In the genomic region with DNA sequence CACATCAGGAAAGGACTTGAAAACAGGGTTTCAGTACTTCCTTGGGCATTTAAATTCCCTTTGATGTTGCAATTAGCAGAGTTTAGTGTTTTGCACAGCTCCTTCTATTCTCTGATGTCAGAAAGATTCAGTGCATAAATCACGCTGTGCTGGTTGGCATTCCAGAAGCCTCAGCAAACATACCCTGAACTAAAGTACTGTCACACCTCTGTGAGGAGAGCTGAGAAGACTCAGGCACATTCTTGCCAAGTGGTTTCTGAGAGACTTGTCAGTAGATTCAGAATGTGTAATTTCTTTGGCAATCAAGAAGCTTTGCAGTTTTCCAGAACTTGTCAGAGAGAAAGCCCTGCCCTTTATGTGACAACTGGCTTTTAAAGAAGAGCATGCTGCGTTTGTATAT, we compare ENCODE assay signal across 29 mouse cellular contexts.
DNase-seq lines count a peak whose midpoint lies in the region; ATAC-seq and TF ChIP-seq lines count a peak whose summit lies in the region.
"Had no signal": no experiment of that assay in that cellular context is flagged by ENCODE, and none has a peak within 500 bp of the region (broad histone marks: within the 10 kb centered on the region; RNA-seq: fewer than 3 reads in every experiment).

No protein-coding gene starts in this region.

- ATAC-seq in forebrain, embryonic 14.5 days = peak; percentile 62; the same call in 1 of the 2 replicates
- ATAC-seq in forebrain, embryonic 12.5 days (ENCODE audit: low FRiP score) = no peak
- no peak for ATAC-seq in kidney, embryonic 14.5 days (ENCODE audit: low FRiP score, low TSS enrichment)
- ATAC-seq: hindbrain, embryonic 16.5 days; intestine, embryonic 15.5 days had no signal

- intact Hi-C loops in left cerebral cortex, adult 2 months (cut with DNase I) = no loop called here

- H3K27ac ChIP-seq in forebrain, embryonic 14.5 days (ENCODE audit: low read depth, low read length) = no peak overlapping the region
- H3K27ac ChIP-seq in forebrain, embryonic 12.5 days = no peak overlapping the region
- H3K27ac ChIP-seq in left cerebral cortex, adult 2 months = no peak overlapping the region
- H3K27ac ChIP-seq in kidney, embryonic 14.5 days (ENCODE audit: low read depth, low read length) = no peak overlapping the region
- no peak overlapping the region for H3K27ac ChIP-seq in cerebellum, adult 2 months (ENCODE audit: insufficient read depth, low read length)
- H3K27ac ChIP-seq: embryonic facial prominence, embryonic 13.5 days; heart, embryonic 15.5 days; intestine, embryonic 15.5 days; limb, embryonic 10.5 days; limb, embryonic 15.5 days; liver, embryonic 13.5 days; stomach, embryonic 15.5 days had no signal

- H3K4me3 ChIP-seq in forebrain, embryonic 14.5 days (ENCODE audit: low read depth, low read length) = no peak overlapping the region
- H3K4me3 ChIP-seq in forebrain, embryonic 12.5 days (replicated peaks) = no peak overlapping the region
- no peak overlapping the region for H3K4me3 ChIP-seq in left cerebral cortex, adult 2 months
- no peak overlapping the region for H3K4me3 ChIP-seq in kidney, embryonic 14.5 days (ENCODE audit: low read length)
- H3K4me3 ChIP-seq in cerebellum, adult 2 months (replicated peaks; ENCODE audit: insufficient read depth, low read depth, low read length) = no peak overlapping the region
- H3K4me3 ChIP-seq: embryonic facial prominence, embryonic 13.5 days; heart, embryonic 15.5 days; intestine, embryonic 15.5 days; limb, embryonic 10.5 days; limb, embryonic 15.5 days; liver, embryonic 13.5 days; stomach, embryonic 15.5 days had no signal

- no peaks in the 10 kb centered on the region for H3K4me1 ChIP-seq in forebrain, embryonic 14.5 days (ENCODE audit: control insufficient read depth, insufficient read depth, low read length)
- no peaks in the 10 kb centered on the region for H3K4me1 ChIP-seq in forebrain, embryonic 12.5 days
- H3K4me1 ChIP-seq in kidney, embryonic 14.5 days (ENCODE audit: control insufficient read depth, insufficient read depth, low read length) = no peaks in the 10 kb centered on the region
- no peaks in the 10 kb centered on the region for H3K4me1 ChIP-seq in cerebellum, adult 2 months (ENCODE audit: control insufficient read depth, insufficient read depth, low read length)
- H3K4me1 ChIP-seq: embryonic facial prominence, embryonic 13.5 days; heart, embryonic 15.5 days; intestine, embryonic 15.5 days; limb, embryonic 10.5 days; limb, embryonic 15.5 days; liver, embryonic 13.5 days; stomach, embryonic 15.5 days had no signal

- no peaks in the 10 kb centered on the region for H3K36me3 ChIP-seq in forebrain, embryonic 14.5 days (ENCODE audit: control insufficient read depth, insufficient read depth, low read length)
- H3K36me3 ChIP-seq in forebrain, embryonic 12.5 days (replicated peaks) = no peaks in the 10 kb centered on the region
- no peaks in the 10 kb centered on the region for H3K36me3 ChIP-seq in kidney, embryonic 14.5 days (ENCODE audit: control insufficient read depth, insufficient read depth, low read length)
- H3K36me3 ChIP-seq: embryonic facial prominence, embryonic 13.5 days; G1E; heart, embryonic 15.5 days; intestine, embryonic 15.5 days; limb, embryonic 10.5 days; limb, embryonic 15.5 days; liver, embryonic 13.5 days; stomach, embryonic 15.5 days had no signal

- DNase-seq in forebrain, embryonic 14.5 days (ENCODE audit: low spot score) = peak; percentile 45
- DNase-seq in left cerebral cortex, adult 11 months (ENCODE audit: low spot score) = peak; percentile 10
- DNase-seq in left cerebral cortex, adult 2 months (ENCODE audit: extremely low spot score in 1 of 2, low spot score in 2 of 2) = no peak
- peak; percentile 11 for DNase-seq in R1 (ENCODE audit: low read depth, low spot score)
- peak; percentile 51 for DNase-seq in brain, embryonic 14.5 days (ENCODE audit: low read depth)
- DNase-seq in cerebellum, adult 2 months = no peak
- DNase-seq: adrenal gland, postnatal 25 days; cerebellum, adult 11 months; cerebellum, adult 9-11 months; embryo, embryonic 11 days; kidney, adult 2 months; kidney, postnatal 10 days; layer of hippocampus, postnatal 36 days; liver, embryonic 13.5 days; lung, adult 2 months; lung, postnatal 14 days; midbrain, embryonic 14.5 days; right cerebral cortex, postnatal 25 days; thymus, postnatal 14 days had no signal

- no peak overlapping the region for H3K9ac ChIP-seq in forebrain, embryonic 14.5 days (ENCODE audit: low read length)
- H3K9ac ChIP-seq in forebrain, embryonic 12.5 days = no peak overlapping the region
- H3K9ac ChIP-seq in kidney, embryonic 14.5 days (ENCODE audit: low read depth, low read length) = no peak overlapping the region
- H3K9ac ChIP-seq: embryonic facial prominence, embryonic 13.5 days; heart, embryonic 15.5 days; intestine, embryonic 15.5 days; limb, embryonic 15.5 days; liver, embryonic 13.5 days; stomach, embryonic 15.5 days had no signal

- no peak overlapping the region for H3K4me2 ChIP-seq in forebrain, embryonic 14.5 days (ENCODE audit: low read length)
- no peak overlapping the region for H3K4me2 ChIP-seq in forebrain, embryonic 12.5 days
- H3K4me2 ChIP-seq in kidney, embryonic 14.5 days (replicated peaks; ENCODE audit: low read depth, low read length) = no peak overlapping the region
- H3K4me2 ChIP-seq: embryonic facial prominence, embryonic 13.5 days; heart, embryonic 15.5 days; intestine, embryonic 15.5 days; limb, embryonic 15.5 days; liver, embryonic 13.5 days; stomach, embryonic 15.5 days had no signal

- no peaks in the 10 kb centered on the region for H3K27me3 ChIP-seq in forebrain, embryonic 14.5 days (replicated peaks; ENCODE audit: control insufficient read depth, insufficient read depth, low read length)
- no peaks in the 10 kb centered on the region for H3K27me3 ChIP-seq in forebrain, embryonic 12.5 days
- no peaks in the 10 kb centered on the region for H3K27me3 ChIP-seq in kidney, embryonic 14.5 days (ENCODE audit: control insufficient read depth, insufficient read depth, low read length)
- no peaks in the 10 kb centered on the region for H3K27me3 ChIP-seq in cerebellum, adult 2 months (ENCODE audit: control insufficient read depth, insufficient read depth, low read length)
- H3K27me3 ChIP-seq: embryonic facial prominence, embryonic 13.5 days; heart, embryonic 15.5 days; intestine, embryonic 15.5 days; limb, embryonic 15.5 days; liver, embryonic 13.5 days; stomach, embryonic 15.5 days had no signal

- no peaks in the 10 kb centered on the region for H3K9me3 ChIP-seq in forebrain, embryonic 14.5 days (replicated peaks; ENCODE audit: control insufficient read depth, low read length)
- no peaks in the 10 kb centered on the region for H3K9me3 ChIP-seq in forebrain, embryonic 12.5 days
- H3K9me3 ChIP-seq in kidney, embryonic 14.5 days (ENCODE audit: control insufficient read depth, low read length) = no peaks in the 10 kb centered on the region
- H3K9me3 ChIP-seq: embryonic facial prominence, embryonic 13.5 days; G1E; heart, embryonic 15.5 days; intestine, embryonic 15.5 days; limb, embryonic 10.5 days; limb, embryonic 15.5 days; liver, embryonic 13.5 days; stomach, embryonic 15.5 days had no signal

- 63% methylated on average over 2 of the region's 2 CpGs for WGBS in forebrain, embryonic 14.5 days
- 66% methylated on average over 2 of the region's 2 CpGs for WGBS in forebrain, embryonic 12.5 days
- 68% methylated on average over 2 of the region's 2 CpGs for WGBS in kidney, embryonic 14.5 days
- 60% methylated on average over 2 of the region's 2 CpGs for WGBS in cerebellum, adult 2 months

- no peak for TF ChIP-seq POLR2A in brain, embryonic 14.5 days (IDR thresholded peaks at IDR 0.05; ENCODE audit: borderline replicate concordance, extremely low read depth, insufficient read depth, insufficient read length, poor library complexity, severe bottlenecking)
- no peak for TF ChIP-seq POLR2A in cerebellum, adult 2 months (IDR thresholded peaks at IDR 0.05; ENCODE audit: borderline replicate concordance, insufficient read depth, low read length)

- no peak for TF ChIP-seq CTCF in left cerebral cortex, adult 2 months (IDR thresholded peaks at IDR 0.05)
- TF ChIP-seq CTCF in brain, embryonic 14.5 days (IDR thresholded peaks at IDR 0.05; ENCODE audit: borderline replicate concordance, extremely low read depth, insufficient read depth, insufficient read length) = no peak
- TF ChIP-seq CTCF in cerebellum, adult 2 months (IDR thresholded peaks at IDR 0.05; ENCODE audit: borderline replicate concordance, insufficient read depth, low read depth, low read length) = no peak

Comparison
In these comparisons a context has a peak if more than half of its experiments do, and no peak if none do; other contexts are left out.
1. DNase-seq: peak in forebrain, embryonic 14.5 days (single experiment), left cerebral cortex, adult 11 months (single experiment), R1 (single experiment) and brain, embryonic 14.5 days (single experiment); none in left cerebral cortex, adult 2 months (0 of 2) and cerebellum, adult 2 months (0 of 2).